Mouse (Mus musculus) liver, embryonic 14.5 days (tissue): ENCODE measurements at regions not wholly inside any gene's neighbourhood (a gene's known extent, or its start where the extent isn't known, plus 50 kb on each side); places are given as distances from the start of the nearest gene placed in this dataset.

Experiments
- ATAC-seq: fragments of 200-750 bp; cut with Nextera tagmentation; 2 replicates; pipeline ENCODE4 v1.8.0; 2017; ENCODE audit warnings: moderate number of reproducible peaks, mild to moderate bottlenecking, moderate library complexity; ENCODE audit not compliant: insufficient read depth
- DNase-seq, 3 experiments: peaks; one replicate each; pipeline ENCODE4 v3.0.0-alpha.2; 2012 to 2013; ENCODE audit warnings: low read depth in 3 of 3, low spot score in 3 of 3
- H3K27ac ChIP-seq: fragments of 300-500 bp; sonication (generic); 2 replicates; pipeline ENCODE4 v1.5.1; 2014; ENCODE audit warnings: moderate library complexity, mild to moderate bottlenecking, control low read depth, inconsistent platforms
- H3K27me3 ChIP-seq: fragments of 300-500 bp; sonication (generic); 2 replicates; pipeline ENCODE4 v1.6.1; 2014; ENCODE audit warnings: mild to moderate bottlenecking, low read length, moderate library complexity; ENCODE audit not compliant: control insufficient read depth, insufficient read depth
- H3K36me3 ChIP-seq: fragments of 300-500 bp; sonication (generic); replicated peaks from 2 replicates; pipeline ENCODE4 v1.6.1; 2014; ENCODE audit warnings: low read depth; ENCODE audit not compliant: control insufficient read depth, insufficient read depth
- H3K4me1 ChIP-seq, 2 experiments: fragments of 200-500 bp in 1 of 2; fragments of 300-500 bp in 1 of 2; sonication (generic) in 1 of 2; replicated peaks; 2 replicates each; pipeline ENCODE4 v1.6.1; 2012 to 2014; ENCODE audit warnings: antibody characterized with exemption in 1 of 2, inconsistent platforms in 1 of 2, low read length in 1 of 2; ENCODE audit not compliant: control insufficient read depth in 2 of 2, insufficient read depth in 2 of 2
- H3K4me2 ChIP-seq: fragments of 300-500 bp; sonication (generic); 2 replicates; pipeline ENCODE4 v1.6.1; 2014; ENCODE audit warnings: low read depth, mild to moderate bottlenecking, control low read depth, moderate library complexity
- H3K4me3 ChIP-seq, 2 experiments: fragments of 200-500 bp in 1 of 2; fragments of 300-500 bp in 1 of 2; sonication (generic) in 1 of 2; 2 replicates each; pipeline ENCODE4 v1.5.1; 2012 to 2014; ENCODE audit warnings: low read depth in 2 of 2, low read length in 2 of 2, mild to moderate bottlenecking in 2 of 2, control low read depth in 1 of 2, inconsistent platforms in 1 of 2, moderate library complexity in 1 of 2; ENCODE audit not compliant: insufficient read depth in 1 of 2
- H3K9ac ChIP-seq: fragments of 300-500 bp; sonication (generic); replicated peaks from 2 replicates; pipeline ENCODE4 v1.6.1; 2014; ENCODE audit warnings: mild to moderate bottlenecking, control low read depth, moderate library complexity
- H3K9me3 ChIP-seq: fragments of 300-500 bp; sonication (generic); 2 replicates; pipeline ENCODE4 v1.6.1; 2016; ENCODE audit warnings: low read length, mixed read lengths; ENCODE audit not compliant: control insufficient read depth
- CTCF ChIP-seq: IDR thresholded peaks from 2 replicates; pipeline ENCODE4 v1.5.1; 2016; ENCODE audit warnings: antibody characterized with exemption, low read depth, control low read depth
- EP300 ChIP-seq: IDR thresholded peaks from 2 replicates; pipeline ENCODE4 v1.6.1; 2016; ENCODE audit warnings: antibody characterized with exemption, low read depth
- WGBS: fragments of 180-500 bp; shearing (Covaris S2); extraction: QIAGEN DNeasy Blood & Tissue Kit; methylation state at CpG from one replicate; pipeline ENCODE4 v1.1.7; 2014; ENCODE audit not compliant: insufficient replicate concordance; 5-methylcytosine and 5-hydroxymethylcytosine counted together

- TF ChIP-seq CTCF (no peak), EP300 (no peak)
- Histone ChIP-seq H3K4me1 (no peaks in the 10 kb centered on the region), H3K27me3 (no peaks in the 10 kb centered on the region), H3K27ac (no peak overlapping the region), H3K4me3 (no peak overlapping the region), H3K9ac (no peak overlapping the region), H3K4me2 (no peak overlapping the region), H3K36me3 (no peaks in the 10 kb centered on the region), H3K9me3 (no peaks in the 10 kb centered on the region)
- no peak for DNase-seq
- no peak for ATAC-seq
- 52% methylated on average over 8 of the region's 8 CpGs for WGBS
Observed at GRCm38 (mm10) chr19:59636271-59636670, 178.1 kb downstream of the Emx2 start.

- no peak overlapping the region for H3K4me2 ChIP-seq
- H3K9me3 ChIP-seq = no peaks in the 10 kb centered on the region
- H3K9ac ChIP-seq = no peak overlapping the region
- H3K36me3 ChIP-seq = no peaks in the 10 kb centered on the region
- TF ChIP-seq CTCF (no peak), EP300 (no peak)
- H3K4me1 ChIP-seq = no peaks in the 10 kb centered on the region
- no peaks in the 10 kb centered on the region for H3K27me3 ChIP-seq
- ATAC-seq (no peak), DNase-seq (no peak)
- no peak overlapping the region for H3K27ac ChIP-seq
- WGBS = 55% methylated on average over 3 of the region's 3 CpGs
- no peak overlapping the region for H3K4me3 ChIP-seq
Observed at GRCm38 (mm10) chr19:59642606-59643005, 184.4 kb downstream of the Emx2 start.

GRCm38 (mm10) chr19:59646231-59646630, 188.1 kb downstream of the Emx2 start:
- TF ChIP-seq CTCF (no peak), EP300 (no peak)

GRCm38 (mm10) chr19:59646656-59647055, 188.5 kb downstream of the Emx2 start:
- Histone ChIP-seq H3K27ac (no peak overlapping the region), H3K9me3 (no peaks in the 10 kb centered on the region), H3K4me2 (no peak overlapping the region), H3K36me3 (no peaks in the 10 kb centered on the region), H3K9ac (no peak overlapping the region), H3K4me1 (no peaks in the 10 kb centered on the region), H3K27me3 (no peaks in the 10 kb centered on the region), H3K4me3 (no peak overlapping the region)
- 57% methylated on average over 7 of the region's 7 CpGs for WGBS
- no peak for TF ChIP-seq EP300
- TF ChIP-seq CTCF = no peak
- DNase-seq = no peak
- ATAC-seq = no peak

More at GRCm38 (mm10) chr19:59646231-59646630, 188.1 kb downstream of the Emx2 start:
- no peak overlapping the region for H3K4me3 ChIP-seq
- H3K27ac ChIP-seq = no peak overlapping the region
- ATAC-seq (no peak), DNase-seq (no peak)
- 59% methylated on average over 8 of the region's 8 CpGs for WGBS
- H3K27me3 ChIP-seq = no peaks in the 10 kb centered on the region
- no peak overlapping the region for H3K9ac ChIP-seq
- no peaks in the 10 kb centered on the region for H3K36me3 ChIP-seq
- H3K9me3 ChIP-seq = no peaks in the 10 kb centered on the region
- no peaks in the 10 kb centered on the region for H3K4me1 ChIP-seq
- H3K4me2 ChIP-seq = no peak overlapping the region

- WGBS = 65% methylated on average over 5 of the region's 5 CpGs
- Histone ChIP-seq H3K4me1 (no peaks in the 10 kb centered on the region), H3K9me3 (no peaks in the 10 kb centered on the region), H3K27me3 (no peaks in the 10 kb centered on the region), H3K4me3 (no peak overlapping the region), H3K9ac (no peak overlapping the region), H3K36me3 (no peaks in the 10 kb centered on the region), H3K27ac (no peak overlapping the region), H3K4me2 (no peak overlapping the region)
- DNase-seq = no peak
- ATAC-seq = no peak
- TF ChIP-seq EP300 (no peak), CTCF (no peak)
Observed at GRCm38 (mm10) chr19:59649421-59649820, 191.2 kb downstream of the Emx2 start.
